Mouse (Mus musculus) CD4-positive helper T cell, adult 2 months (primary cell): ENCODE data around the gene Smim11.
A peak's percentile ranks its signal among the peaks of the same experiment; 100 is the strongest.

Experiments
- DNase-seq: peaks from one replicate; pipeline ENCODE4 v3.0.0-alpha.2; 2012; ENCODE audit warnings: low read depth, missing footprints, low spot score

Gene Smim11

DNA sequence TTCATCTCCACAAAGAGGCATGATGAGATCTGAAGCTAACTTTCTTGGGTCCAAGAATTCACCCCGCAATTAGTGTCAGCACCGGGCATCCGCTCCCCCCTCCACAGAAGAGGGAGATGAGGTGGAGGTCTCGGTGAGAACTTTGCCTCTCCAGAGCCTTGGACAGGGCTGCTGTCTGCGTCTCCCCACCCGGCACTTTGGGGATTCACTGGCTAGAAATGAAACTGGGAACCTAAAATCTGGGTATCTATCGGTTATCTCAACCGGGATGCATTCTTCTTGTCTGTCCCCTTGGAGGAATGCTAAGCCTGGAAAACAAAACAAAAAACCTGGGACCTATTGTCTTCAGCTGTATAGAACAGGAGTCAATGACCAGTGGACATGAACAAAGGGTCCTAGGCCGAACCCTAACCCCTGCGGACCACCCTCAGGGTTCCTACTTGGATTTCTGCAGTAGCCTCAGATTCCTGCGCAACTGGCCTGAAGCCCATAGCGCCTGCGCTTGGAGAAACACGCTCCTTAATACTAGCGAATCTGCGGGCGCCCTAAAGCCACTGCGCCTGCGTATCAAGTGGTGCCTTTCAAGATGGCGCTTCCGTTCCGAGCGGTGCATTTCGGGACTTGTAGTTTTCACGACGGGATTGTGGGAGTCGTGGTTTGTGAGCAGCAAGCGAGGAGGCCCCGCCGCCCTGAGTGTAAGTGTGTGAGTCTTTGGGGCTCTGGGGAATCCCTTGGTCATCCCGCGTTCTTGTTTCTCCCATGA lies at the start of gene Smim11:
TSS of gene Smim11 (plus strand) at position 638 of the 763 bp plus-strand sequence.
- DNase-seq = peak; percentile 94

DNA sequence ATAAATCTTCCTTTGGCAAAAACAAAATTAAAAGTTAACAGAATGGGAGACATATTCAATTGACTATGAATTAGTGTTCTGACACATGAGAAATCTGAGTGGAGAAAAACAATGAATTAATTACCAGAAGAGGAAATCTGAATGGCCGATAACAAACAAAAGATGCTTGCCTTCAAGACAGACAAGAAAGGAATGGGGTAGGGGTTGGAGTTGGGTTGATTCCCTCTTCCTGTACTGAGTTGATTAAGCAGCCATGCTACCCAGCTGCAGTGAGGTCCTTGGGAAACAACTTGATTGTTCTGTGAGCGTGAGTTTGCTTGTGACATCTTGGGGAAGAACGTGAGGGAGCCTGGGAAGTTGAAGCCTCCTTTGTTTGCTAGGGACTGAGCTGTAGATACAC lies 46.8 kb upstream of the Smim11 start:
- DNase-seq = no peak

DNA sequence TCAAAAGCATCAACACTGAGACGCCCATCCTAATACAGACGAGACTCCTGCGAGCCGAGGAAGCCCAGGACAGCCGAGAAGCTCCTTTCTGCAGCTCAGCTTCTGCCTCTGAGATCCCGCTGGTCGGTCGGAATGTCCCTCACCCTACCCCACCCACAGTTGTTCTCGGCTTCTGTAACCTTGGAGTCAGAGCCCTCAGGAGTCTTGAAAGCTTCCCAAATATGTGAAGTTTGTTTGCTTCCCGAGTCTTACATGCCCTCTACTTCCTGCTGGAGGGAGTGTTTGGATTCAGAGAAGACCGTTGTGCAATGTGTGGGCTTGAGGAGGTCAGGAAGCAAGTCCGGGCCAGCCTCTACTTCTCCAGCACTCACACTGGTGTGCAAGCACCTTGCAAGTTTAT lies 33.2 kb upstream of the Smim11 start:
- DNase-seq = no peak

DNA sequence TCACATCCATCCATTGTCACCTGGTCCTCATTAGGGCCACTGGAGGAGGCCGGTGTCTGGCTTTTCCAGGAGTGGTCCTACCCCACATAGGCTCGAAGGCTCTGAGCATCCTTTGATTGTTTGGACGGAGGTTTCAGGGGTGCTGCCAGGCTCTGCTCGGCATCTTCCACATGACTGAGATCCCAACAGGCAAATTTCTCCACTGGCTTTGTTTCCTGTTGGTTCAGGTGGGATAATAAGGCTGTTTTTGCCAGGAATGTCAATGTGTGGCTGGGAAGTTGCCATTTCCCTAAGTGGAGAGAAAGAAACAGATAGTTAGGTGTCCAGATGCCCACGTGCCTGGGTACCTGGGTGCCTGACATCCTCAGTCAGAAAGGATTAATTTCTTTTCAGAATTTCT lies 26.6 kb upstream of the Smim11 start:
- no peak for DNase-seq

DNA sequence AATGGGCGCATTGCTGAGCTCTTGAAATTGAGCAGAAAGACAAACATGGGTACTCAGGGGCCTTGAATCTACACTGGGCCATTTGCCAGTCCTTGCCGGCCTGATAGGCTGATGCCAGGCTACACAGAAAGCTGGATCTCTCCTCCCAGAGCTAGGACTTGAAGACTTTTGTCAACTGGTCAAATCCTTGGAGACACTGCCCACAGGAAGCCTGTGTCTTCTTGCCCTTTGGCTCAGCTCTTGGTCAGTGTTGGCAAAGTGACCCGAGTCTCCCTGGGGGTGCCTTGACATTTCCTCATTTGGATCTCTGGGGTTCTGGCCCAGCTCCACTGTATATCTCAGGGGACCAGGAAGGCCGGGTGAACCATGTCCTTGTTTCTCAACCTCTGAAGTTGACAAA lies 25.6 kb upstream of the Smim11 start:
- no peak for DNase-seq

DNA sequence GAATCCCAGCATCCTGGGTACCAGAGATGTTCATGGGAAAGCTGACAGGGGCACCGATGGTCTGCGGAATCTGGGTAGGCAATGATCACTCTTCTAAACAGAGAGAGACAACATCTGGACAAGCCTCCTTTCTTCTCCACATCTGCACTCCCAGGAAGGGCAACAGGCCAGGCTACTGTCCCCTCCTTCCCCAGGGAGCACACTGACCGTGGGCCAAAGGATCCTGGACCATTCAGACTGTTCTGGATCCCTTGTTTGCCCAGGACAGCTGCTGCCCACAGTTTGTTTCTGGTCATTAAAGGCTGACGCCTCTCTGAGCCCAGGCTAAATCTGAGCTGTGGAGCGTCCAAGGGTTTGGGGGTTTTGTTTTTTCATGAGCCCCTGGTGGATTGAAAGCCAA lies 18.4 kb upstream of the Smim11 start:
- no peak for DNase-seq

DNA sequence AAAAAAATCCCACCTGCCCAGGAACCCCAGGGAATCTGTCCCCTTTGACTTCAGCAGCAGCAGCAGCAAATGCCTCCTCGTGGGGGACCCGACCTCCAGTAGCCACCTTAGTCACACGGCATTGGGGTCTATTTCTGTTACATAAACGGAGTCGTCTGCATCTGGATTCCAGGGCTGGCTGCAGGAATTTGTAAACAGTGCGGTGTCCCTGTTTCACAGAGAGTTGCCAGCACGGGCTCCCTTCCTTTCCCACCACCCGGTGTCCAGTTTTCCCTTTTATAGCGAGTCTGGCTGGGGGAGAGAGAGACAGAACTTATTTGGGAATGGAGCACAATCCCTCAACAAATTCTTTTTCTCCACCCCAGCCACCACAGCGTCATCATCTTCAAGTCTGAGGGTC lies 16.0 kb upstream of the Smim11 start:
- DNase-seq = no peak

DNA sequence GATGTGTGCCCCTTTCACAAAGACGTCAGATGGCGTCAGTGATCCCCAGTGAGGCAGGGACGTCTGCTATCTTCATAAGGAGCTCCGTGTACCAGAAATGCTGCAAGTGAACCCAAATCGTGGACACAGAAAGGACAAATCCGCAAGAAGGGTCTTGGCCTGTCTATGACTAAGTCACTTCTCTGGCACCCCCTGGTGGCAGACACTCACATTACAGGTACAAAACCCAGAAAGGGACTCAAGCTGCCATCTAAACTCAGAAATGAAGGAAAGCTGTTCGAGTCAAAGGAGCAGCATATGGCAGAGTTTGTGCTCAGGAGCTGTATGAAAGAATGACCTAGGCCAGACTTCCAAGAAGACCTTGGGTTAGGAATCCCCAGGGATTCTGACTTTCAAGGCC lies 14.5 kb upstream of the Smim11 start:
- peak; percentile 67 for DNase-seq

DNA sequence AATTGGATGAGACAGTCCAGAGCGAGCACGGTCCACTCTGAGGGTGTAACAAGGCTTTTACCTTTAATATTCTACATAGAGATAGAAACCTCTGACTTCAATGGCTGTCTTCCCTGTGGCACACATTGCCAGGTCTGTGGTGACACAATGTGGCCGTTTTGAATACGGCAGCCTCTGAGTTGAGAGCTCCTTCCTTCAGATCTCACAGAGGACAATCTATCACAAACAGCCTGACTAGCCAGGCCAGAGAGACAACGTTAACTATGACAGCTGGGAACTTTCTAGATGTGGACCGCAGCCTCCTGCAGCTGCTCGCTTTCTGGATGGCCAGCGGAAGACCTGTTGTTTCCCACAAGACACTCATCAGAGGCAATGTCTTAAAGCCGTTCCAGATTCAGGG lies 12.3 kb upstream of the Smim11 start:
- DNase-seq = no peak

DNA sequence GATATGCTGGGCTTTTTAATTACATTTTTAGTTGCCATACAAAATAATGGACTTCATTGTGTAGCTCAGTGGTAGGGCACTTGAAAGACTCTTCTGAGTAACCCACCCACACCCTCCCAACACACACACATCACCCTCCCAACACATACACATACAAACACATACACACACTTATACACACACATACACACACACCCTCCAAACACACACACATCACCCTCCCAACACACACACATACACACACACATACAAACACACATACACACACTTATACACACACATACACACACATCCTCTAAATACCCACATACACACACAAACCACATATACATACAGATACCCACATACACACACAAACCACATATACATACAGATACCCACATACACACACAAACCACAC lies 11.0 kb upstream of the Smim11 start:
- DNase-seq = no peak

DNA sequence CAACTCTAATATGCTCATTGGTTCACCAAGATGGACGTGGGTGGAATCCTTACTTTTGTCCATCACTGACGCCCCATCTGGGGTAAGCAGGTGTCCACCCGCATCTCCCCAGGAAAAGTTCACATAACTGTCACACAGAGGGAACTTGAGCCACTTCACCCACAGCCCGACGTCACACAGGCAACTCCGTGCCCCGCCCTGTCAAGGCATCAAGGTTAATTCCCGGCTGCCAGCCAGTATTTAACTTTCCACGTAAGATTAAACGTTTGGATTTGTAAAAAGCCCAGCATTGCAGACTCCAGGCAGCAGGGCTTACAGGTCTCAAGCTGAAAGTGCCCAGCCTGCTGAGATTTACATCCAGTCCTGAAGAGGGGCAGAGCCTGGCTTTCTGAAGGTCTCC lies 9.0 kb upstream of the Smim11 start, which contains the start of gene Kcne2:
TSS of gene Kcne2 (plus strand) at position 289 of the 400 bp plus-strand sequence.
- no peak for DNase-seq

DNA sequence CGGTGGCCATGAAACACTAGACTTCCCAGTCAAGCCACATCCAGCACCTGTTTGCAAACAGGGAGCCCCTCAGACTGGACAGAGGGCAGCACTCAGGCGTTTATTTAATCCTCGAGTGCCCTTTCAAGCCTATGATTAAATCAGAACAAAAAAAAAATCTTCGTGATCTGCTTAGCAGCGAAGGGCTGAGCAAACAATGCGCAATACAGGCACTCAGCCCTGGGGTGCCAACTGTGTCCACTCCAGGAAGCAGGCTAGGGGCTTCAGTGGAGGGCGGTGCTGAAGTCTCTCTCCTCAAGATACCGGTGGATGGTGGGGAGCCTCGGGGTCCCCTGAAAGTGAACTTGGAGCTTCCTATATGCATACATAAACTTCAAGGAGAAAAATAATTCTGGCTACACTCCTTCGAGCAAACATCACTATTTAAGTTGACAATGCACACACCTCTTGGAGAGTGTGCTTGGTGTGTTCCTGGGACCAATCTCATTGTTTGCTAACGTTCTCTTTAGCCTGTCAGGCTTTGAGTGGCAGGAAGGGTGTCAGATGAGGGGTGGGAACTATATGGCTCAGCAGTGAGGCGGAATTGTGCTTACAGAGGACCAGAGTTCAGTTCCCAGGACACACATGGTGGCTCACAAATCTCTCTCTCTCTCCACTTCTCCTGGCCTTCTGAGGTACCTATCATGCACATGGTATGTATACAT lies 6.7 kb upstream of the Smim11 start:
- no peak for DNase-seq

DNA sequence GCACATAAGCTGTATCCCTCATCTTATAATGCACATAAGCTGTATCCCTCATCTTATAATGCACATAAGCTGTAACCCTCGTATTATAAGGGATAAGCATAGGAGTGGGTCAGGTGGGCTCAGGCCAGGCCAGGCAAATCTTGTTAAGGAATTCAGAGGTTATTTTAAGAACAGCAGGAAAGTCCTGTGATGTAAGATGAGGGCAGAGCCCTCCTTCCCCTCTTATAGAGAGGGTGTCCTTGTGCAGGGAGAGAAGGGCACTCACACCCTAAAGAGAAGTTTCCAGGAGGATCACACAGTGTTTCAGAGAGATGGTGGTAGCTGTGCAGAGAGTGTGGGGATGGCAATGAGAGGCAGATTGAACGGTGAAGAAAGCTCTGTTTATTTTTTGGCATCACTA lies 5.8 kb upstream of the Smim11 start:
- DNase-seq = no peak

DNA sequence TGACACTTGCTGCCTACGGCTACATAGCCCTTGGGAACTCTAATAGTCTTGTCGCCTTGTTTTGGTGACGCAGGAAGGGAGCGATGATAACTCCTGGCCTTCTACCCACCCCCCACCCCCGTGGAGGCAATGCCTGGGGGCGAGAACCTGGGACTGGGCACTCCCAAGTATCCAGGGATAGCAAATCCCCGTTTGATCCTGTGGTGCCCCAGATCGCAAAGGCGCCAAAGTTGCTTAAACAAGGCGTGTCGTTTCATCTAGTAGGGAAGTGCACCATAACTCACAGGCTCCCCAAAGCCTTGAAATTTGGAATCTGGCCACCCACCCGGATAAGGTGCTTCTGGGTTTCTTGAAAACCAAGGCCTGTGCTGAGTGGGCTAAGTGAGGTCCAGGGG lies 323 bp downstream of the Smim11 start:
- no peak for DNase-seq

DNA sequence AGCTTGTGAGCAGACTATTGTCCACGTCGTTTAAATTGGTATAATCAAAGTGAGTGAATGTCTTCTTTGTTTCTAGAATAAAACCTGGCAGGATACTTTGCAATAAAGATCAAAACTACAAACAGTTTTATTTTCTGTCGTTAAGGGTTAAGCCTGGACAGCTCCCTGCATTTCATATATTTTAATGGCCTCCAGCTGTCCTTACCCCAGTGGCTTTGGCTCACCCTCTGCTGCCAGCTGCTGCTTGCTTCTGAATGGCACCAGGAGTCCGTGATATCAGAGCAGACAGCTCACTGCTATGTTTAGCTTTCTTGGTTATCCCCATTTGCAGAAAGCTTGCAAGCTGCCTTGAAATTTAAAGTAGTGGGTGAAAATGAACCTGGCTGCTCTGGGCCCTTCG lies 903 bp downstream of the Smim11 start:
- DNase-seq = no peak

DNA sequence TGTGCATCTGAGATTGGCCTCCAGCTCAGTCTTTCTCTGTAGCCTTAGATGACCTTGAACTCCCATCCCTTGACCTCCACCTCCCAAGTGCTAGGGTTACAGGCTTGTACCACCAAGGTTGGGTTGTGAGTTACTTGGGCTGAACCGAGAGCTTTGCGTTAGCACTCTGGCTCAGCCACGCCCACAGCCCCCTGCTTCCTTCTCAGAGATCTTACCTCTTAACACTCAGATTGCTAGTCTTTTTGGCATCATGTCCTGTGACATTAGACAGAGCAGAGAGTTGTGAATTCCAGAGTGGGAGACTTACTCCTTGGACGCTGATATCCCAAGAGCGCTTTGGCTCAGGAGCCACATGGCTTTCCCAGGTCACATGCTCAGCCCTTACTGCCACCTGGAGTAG lies 1.4 kb downstream of the Smim11 start:
- no peak for DNase-seq

DNA sequence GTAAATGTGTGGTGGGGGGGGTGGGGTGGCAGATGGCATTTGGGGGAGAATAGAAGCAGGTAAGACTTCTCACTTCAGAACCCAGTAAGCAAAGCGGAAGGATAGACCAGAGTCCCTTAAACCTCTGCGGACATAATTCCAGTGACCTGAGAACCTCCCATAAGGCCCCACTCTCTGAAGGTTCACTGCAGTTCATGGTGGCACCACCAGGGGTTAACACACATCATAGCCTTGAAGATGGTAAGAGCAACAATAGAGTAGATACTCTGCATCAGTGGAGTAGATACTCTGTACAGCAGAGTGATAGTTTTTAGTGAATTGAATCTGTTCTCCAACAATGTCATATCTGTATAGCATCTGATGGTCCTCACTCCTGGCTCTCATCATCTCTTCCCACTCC lies 4.4 kb downstream of the Smim11 start:
- DNase-seq = peak; percentile 27

DNA sequence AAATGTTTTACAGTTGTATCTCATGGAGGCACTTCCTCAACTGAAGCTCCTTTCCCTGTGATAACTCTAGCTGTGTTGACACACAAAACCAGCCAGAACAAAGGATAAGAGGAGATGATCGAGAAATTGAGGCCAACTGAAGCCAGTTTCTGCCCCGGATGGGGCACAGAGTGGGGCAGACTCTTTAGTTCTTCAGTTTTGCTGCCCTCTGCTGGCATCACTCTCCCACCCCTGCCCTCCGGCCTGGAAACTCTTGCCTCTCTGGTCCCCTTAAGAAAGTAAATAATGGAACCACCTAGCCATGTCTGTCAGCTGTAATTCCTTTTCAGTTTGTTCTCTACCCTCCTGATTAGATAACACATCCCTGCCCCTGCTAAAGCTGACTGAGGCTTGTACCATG lies 6.9 kb downstream of the Smim11 start:
- no peak for DNase-seq

DNA sequence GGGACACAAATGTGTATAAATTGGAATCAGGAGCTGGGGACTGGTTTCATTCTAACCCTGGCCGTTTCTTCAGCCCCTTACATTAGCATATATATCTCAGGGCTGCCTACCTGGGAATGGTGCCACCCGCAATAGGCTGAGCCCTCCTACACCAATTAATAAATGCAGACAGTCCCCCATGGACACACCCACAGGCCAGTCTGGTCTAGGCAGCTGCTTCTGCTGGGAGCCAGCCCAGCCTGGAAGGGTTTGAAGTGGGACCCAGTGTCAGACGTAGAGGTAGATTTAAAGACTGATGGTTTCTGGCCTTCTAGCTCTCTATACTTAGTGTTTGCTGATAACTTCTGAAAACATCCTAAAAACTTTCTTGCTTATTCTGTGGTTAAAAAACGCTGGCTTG lies 8.0 kb downstream of the Smim11 start:
- DNase-seq = no peak

DNA sequence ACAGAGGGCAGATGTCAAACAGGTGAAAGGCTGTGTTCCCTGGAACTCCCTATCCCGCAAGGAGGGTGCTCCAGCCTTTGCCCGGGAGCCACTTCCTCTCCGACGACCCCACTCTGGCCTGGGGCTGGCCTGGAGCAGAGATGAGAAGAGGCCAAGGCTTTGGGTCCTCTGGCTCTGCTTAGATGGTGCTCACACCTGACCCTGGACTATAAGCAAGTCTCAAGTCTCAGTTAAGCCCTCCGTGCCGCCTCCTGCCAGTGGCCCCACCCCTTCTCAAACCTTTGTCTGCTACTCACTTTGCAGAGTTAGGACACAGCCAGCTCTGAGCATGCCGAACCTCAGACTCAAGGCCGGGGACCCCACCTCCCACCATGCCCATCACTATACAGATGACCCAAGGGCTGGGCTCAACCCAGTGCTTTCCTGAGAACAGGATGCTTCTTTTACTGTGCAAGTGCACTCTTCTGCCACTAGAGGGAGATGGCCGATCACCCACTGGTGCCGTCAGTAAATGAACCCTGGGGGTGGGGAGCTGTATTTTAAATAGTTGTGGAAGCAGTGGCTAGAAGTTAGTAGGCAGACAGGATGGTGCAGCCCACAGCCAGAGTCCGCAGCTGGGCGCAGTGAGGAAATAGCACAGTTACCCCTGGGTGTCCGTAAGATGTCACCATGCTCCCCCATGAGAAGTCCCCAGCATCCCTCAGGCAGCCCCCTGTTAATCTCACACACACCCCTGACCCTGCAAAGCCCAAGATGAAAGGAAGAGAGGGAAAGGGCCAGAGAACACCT lies 13.1 kb downstream of the Smim11 start:
- DNase-seq = peak; percentile 50

DNA sequence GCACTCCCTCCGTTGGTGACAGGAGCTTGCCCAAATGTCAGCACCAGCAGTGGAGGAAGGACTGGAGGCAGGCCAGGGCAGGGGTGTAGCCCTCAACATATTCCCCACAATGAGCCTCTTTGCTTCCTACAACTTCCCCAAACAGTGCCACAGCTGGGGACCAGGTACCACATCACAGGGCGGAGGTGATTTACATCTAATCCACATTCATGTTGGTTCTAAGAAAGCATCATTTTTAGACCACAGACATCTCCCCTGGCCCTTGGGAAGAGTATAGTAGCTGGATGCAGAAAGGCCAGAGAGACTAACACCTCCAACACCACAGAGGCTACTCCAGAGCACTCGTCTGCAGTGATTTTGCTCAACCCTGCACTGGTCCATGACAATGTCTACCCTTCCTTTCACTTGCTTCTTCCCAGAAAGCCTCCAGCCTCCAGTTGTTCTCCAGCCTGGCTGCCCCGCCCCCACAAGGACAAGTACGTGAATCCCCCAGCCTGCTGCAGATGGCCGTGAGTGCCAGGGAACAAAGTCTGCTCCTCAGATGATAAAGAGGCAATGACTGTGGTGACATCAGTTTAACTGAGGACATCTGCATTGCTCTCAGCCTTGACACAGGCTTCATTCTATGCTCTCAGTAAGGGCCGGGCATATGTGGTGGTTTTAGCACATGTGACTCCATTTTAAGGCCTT lies 15.1 kb downstream of the Smim11 start:
- no peak for DNase-seq
